ENCODE assay signal across 9 mouse cellular contexts in genomic region chr4:95897236-95897874, GRCm38 (mm10).
DNase-seq lines count a peak whose midpoint lies in the region; ATAC-seq and TF ChIP-seq lines count a peak whose summit lies in the region.
"Had no signal": no experiment of that assay in that cellular context is flagged by ENCODE, and none has a peak within 500 bp of the region (broad histone marks: within the 10 kb centered on the region; RNA-seq: fewer than 3 reads in every experiment).

No protein-coding gene starts in this region.

- H3K27ac ChIP-seq in gastrocnemius, adult 2 months, result no peak overlapping the region
- no peak overlapping the region for H3K27ac ChIP-seq in midbrain, embryonic 13.5 days
- H3K27ac ChIP-seq: liver, embryonic 14.5 days had no signal

- no peak for TF ChIP-seq POLR2A in brain, embryonic 14.5 days (IDR thresholded peaks at IDR 0.05; ENCODE audit: borderline replicate concordance, extremely low read depth, insufficient read depth, insufficient read length, poor library complexity, severe bottlenecking)

- H3K9ac ChIP-seq in midbrain, embryonic 13.5 days (replicated peaks), result no peak overlapping the region
- H3K9ac ChIP-seq: liver, embryonic 14.5 days had no signal

- H3K9me3 ChIP-seq in midbrain, embryonic 13.5 days, result no peaks in the 10 kb centered on the region

- peaks cover 12% of the 10 kb centered on the region; the same call in 1 of the 2 replicates for H3K4me1 ChIP-seq in midbrain, embryonic 13.5 days (replicated peaks)

- H3K4me2 ChIP-seq in midbrain, embryonic 13.5 days (replicated peaks), result no peak overlapping the region

- no peak for ATAC-seq in midbrain, embryonic 13.5 days

- peak; percentile 25 for DNase-seq in gastrocnemius, adult 2 months
- no peak for DNase-seq in gastrocnemius, adult 8-10 months (ENCODE audit: low spot score in 2 of 2)
- peak; percentile 57 for DNase-seq in brain, embryonic 14.5 days (ENCODE audit: low read depth)
- DNase-seq in left cerebral cortex, adult 18-20 months (ENCODE audit: low spot score in 2 of 2), result peak; percentile 9 to 30
- DNase-seq in lung, postnatal 4 days, result peak; percentile 49 to 85
- DNase-seq in T-cell, adult 2 months (ENCODE audit: low spot score), result no peak
- no peak for DNase-seq in ovary, postnatal 10 days (ENCODE audit: low spot score)

- TF ChIP-seq CTCF in gastrocnemius, adult 2 months (IDR thresholded peaks at IDR 0.05), result no peak
- TF ChIP-seq CTCF in brain, embryonic 14.5 days (IDR thresholded peaks at IDR 0.05; ENCODE audit: borderline replicate concordance, extremely low read depth, insufficient read depth, insufficient read length), result no peak

- intact Hi-C loops in gastrocnemius, adult 2 months (cut with DNase I), result no loop called here

- WGBS in midbrain, embryonic 13.5 days, result 81% methylated on average over 7 of the region's 7 CpGs

- H3K27me3 ChIP-seq in midbrain, embryonic 13.5 days, result no peaks in the 10 kb centered on the region

- H3K4me3 ChIP-seq in gastrocnemius, adult 2 months, result no peak overlapping the region
- H3K4me3 ChIP-seq in midbrain, embryonic 13.5 days (replicated peaks), result no peak overlapping the region

- H3K36me3 ChIP-seq in midbrain, embryonic 13.5 days, result no peaks in the 10 kb centered on the region

Comparison
In these comparisons a context has a peak if more than half of its experiments do, and no peak if none do; other contexts are left out.
1. DNase-seq: peak in gastrocnemius, adult 2 months (single experiment), brain, embryonic 14.5 days (single experiment), left cerebral cortex, adult 18-20 months (2 of 2) and lung, postnatal 4 days (2 of 2); none in gastrocnemius, adult 8-10 months (0 of 2), T-cell, adult 2 months (single experiment) and ovary, postnatal 10 days (single experiment).